Mouse (Mus musculus) embryonic facial prominence, embryonic 15.5 days (tissue): ENCODE results near the gene Sgms1. TPM values are rescaled to one million over a fixed set of nuclear protein-coding genes. Genes with fewer than 3 reads are reported as not detected.

ENCODE experiments used
- ATAC-seq: fragments of 200-750 bp; cut with Nextera tagmentation; 2 replicates; pipeline ENCODE4 v1.8.0; 2017; ENCODE audit warnings: low read depth, moderate TSS enrichment; ENCODE audit not compliant: insufficient number of reproducible peaks, low FRiP score, low TSS enrichment
- H3K27ac ChIP-seq: fragments of 300-500 bp; sonication (generic); replicated peaks from 2 replicates; pipeline ENCODE4 v1.5.1; 2015; ENCODE audit warnings: mild to moderate bottlenecking, inconsistent platforms
- H3K27me3 ChIP-seq: fragments of 300-500 bp; sonication (generic); 2 replicates; pipeline ENCODE4 v1.6.1; 2015; ENCODE audit warnings: inconsistent platforms
- H3K36me3 ChIP-seq: fragments of 300-500 bp; sonication (generic); 2 replicates; pipeline ENCODE4 v1.6.1; 2015; ENCODE audit warnings: mild to moderate bottlenecking, inconsistent platforms
- H3K4me1 ChIP-seq: fragments of 300-500 bp; sonication (generic); 2 replicates; pipeline ENCODE4 v1.6.1; 2015; ENCODE audit warnings: inconsistent platforms
- H3K4me2 ChIP-seq: fragments of 300-500 bp; sonication (generic); replicated peaks from 2 replicates; pipeline ENCODE4 v1.6.1; 2015; ENCODE audit warnings: mild to moderate bottlenecking, inconsistent platforms
- H3K4me3 ChIP-seq: fragments of 300-500 bp; sonication (generic); replicated peaks from 2 replicates; pipeline ENCODE4 v1.5.1; 2015; ENCODE audit warnings: mild to moderate bottlenecking, inconsistent platforms
- H3K9ac ChIP-seq: fragments of 300-500 bp; sonication (generic); 2 replicates; pipeline ENCODE4 v1.6.1; 2015; ENCODE audit warnings: inconsistent platforms
- H3K9me3 ChIP-seq: fragments of 300-500 bp; sonication (generic); replicated peaks from 2 replicates; pipeline ENCODE4 v1.6.1; 2016; ENCODE audit warnings: inconsistent platforms
- WGBS: fragments of 180-500 bp; shearing (Covaris S2); methylation state at CpG from one replicate; pipeline ENCODE4 v1.1.7; 2015; 5-methylcytosine and 5-hydroxymethylcytosine counted together
- polyA plus RNA-seq: library from polyadenylated mRNA; unstranded; fragments of >200 nt; fragmentation: Nextera tagmentation; extraction: Ambion mirVana; gene quantifications from 2 replicates; pipeline ENCODE4 v1.2.1, GENCODE M21; 2015

Sgms1 gene
- polyA plus RNA-seq, 1 experiment from 2014 or later = 38.8 TPM

DNA sequence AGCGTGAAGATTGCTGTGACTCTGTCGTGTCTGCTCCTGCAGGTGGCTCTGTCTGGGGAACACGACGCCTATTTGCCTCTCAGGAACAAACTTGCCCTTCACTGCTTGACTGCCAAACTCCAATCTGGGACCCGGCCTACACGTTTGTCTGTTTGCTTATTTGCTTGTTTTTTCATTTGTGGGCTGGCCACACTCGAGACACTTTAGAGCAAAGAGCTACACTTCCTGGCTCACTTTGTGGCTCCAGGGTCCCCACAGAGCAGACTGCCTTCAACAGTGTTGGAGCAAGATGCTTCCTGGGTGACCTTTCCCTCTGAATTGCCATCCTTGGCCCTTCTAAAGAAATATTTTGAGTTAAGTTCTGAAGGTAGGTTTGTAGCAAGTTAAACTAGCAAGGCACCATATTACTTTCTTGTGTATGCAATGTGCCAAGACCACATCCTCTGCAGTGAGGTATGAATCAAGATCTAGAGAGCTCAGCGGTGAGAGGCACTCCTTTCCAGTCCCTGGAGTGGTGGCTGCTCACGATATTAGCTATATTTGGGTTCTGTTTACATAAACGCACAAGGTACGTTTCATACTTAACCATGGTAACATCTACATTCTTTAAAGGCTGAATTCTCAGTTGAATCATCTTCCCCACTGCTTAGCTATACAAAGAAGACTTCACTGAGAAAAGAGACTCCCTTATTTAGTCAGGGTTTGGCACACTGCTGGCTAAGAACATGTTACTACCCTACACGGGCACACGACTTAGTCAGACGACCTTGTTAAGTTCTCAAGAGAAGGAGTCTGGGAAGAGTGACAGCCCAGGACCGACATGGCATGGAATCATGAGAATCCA, 192.3 kb downstream of the Sgms1 start:
- no peak overlapping the region for H3K27ac ChIP-seq

DNA sequence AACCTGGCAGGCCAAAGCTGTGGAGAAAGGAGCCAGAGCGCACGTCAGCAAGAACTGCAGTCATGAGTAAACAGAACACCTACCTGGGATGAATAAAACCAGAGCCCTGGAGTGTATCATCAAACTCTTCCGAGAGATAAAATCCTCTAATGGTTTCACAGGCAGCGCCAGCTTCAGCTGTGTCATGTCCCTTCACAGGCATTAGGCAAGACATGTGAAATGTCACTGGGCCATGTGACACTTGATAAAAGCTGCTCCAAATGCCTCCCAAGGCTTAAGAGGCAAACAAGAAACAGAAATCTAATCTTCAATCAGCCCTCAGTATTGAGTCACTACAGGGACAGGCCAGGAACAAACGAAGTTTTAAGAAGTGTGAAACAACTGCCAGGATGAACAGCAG, 193.3 kb downstream of the Sgms1 start:
- 0 out of 2 replicates have a peak, but pooled peaks cover 3% of the 10 kb centered on the region for H3K4me1 ChIP-seq
- ATAC-seq = no peak; the same call in 1 of the 2 replicates

More for the DNA sequence above, 192.3 kb downstream of the Sgms1 start:
- Histone ChIP-seq H3K27me3 (no peaks in the 10 kb centered on the region), H3K9me3 (no peaks in the 10 kb centered on the region), H3K4me2 (no peak overlapping the region), H3K4me3 (no peak overlapping the region), H3K9ac (no peak overlapping the region), H3K4me1 (0 out of 2 replicates have a peak, but pooled peaks cover 3% of the 10 kb centered on the region), H3K36me3 (no peaks in the 10 kb centered on the region)
- WGBS = 64% methylated on average over 15 of the region's 15 CpGs
- ATAC-seq = no peak

DNA sequence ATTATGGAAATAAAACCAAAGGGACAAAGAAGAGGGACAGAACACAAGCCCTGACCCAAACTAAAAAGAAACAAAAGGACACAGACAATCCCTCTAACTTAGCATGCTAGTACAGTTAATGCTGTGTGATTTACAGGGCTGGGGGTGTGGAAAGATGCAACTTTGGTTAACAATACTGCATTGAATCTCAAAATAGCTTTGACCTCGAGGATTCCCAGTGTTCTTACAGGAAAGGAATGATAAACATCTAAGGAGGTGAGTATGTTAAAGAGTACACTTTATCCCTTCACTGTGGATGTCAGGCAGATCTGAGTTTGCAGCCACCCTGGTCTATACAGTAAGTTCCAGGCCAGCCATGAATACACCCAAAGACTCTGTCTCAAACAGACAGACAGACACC, 194.7 kb downstream of the Sgms1 start:
- Histone ChIP-seq H3K27ac (no peak overlapping the region), H3K4me3 (no peak overlapping the region), H3K9ac (no peak overlapping the region), H3K4me2 (no peak overlapping the region), H3K9me3 (no peaks in the 10 kb centered on the region), H3K4me1 (0 out of 2 replicates have a peak, but pooled peaks cover 3% of the 10 kb centered on the region), H3K36me3 (no peaks in the 10 kb centered on the region), H3K27me3 (no peaks in the 10 kb centered on the region)
- WGBS = 13% methylated on average over 1 of the region's 1 CpGs
- ATAC-seq = no peak

More for the DNA sequence above, 193.3 kb downstream of the Sgms1 start:
- Histone ChIP-seq H3K4me2 (no peak overlapping the region), H3K9ac (no peak overlapping the region), H3K36me3 (no peaks in the 10 kb centered on the region), H3K4me3 (no peak overlapping the region), H3K27ac (no peak overlapping the region), H3K9me3 (no peaks in the 10 kb centered on the region), H3K27me3 (no peaks in the 10 kb centered on the region)
- 49% methylated on average over 5 of the region's 5 CpGs for WGBS

DNA sequence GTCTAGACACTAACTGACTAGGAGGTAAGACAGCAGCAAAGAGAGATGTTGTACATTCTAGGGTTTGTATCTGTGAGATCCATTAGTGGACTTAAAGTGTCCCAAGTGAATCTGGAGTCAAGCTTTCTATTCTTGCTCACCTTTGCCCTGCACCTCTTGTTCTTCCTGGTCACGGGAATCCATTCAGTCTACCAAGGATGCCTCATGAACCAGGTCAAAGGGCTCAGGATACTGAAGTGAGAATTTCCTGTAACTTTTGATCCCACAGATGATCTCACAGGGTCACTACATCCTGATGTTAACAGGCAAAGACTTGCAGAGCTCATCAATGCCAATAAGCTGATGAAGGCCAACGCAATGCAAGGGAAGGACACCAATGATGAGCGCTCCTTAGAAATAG, 195.4 kb downstream of the Sgms1 start:
- Histone ChIP-seq H3K36me3 (no peaks in the 10 kb centered on the region), H3K4me2 (no peak overlapping the region), H3K9ac (no peak overlapping the region), H3K4me1 (0 out of 2 replicates have a peak, but pooled peaks cover 8% of the 10 kb centered on the region), H3K9me3 (no peaks in the 10 kb centered on the region), H3K4me3 (no peak overlapping the region), H3K27me3 (no peaks in the 10 kb centered on the region), H3K27ac (no peak overlapping the region)
- ATAC-seq = no peak
- 95% methylated on average over 3 of the region's 3 CpGs for WGBS

DNA sequence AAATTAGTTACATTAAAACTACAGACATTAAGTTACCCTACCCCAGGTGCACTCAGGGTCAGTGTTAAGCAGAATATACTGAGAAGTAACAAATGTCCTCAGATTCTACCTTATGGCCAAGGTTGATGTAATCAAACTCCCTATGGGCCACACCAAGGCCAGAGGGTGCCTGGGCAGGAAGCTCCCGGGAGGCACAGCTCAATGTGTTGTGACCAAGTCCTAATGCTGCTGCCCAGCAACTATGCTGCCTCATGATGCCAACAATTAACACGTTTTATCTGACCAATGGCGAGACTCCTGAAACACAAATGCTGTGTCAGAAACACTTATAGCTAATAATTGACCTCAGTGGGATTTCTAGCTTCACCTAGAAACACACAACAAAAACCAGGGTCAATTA, 197.9 kb downstream of the Sgms1 start:
- H3K27ac ChIP-seq = no peak overlapping the region

DNA sequence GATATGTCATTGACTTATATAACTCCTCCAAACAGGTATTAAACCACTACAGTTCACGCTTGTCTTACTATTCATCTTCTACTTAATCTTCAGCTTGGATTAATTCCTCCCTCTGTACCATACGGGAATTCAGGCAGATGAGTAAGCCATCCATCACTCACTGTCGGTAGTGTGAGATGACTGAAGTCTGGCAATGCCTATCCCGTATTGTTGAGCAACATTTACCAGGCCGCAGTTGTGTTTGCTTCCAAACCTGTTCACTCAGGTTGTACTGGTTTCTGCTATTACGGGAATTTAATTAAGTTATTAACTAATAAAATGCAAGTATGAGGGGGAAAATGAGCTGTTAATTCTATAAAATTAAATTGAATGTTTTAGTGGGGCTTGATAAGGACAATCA, 199.6 kb downstream of the Sgms1 start:
- ATAC-seq = no peak
- H3K4me1 ChIP-seq = 0 out of 2 replicates have a peak, but pooled peaks cover 9% of the 10 kb centered on the region
- no peaks in the 10 kb centered on the region for H3K9me3 ChIP-seq
- no peaks in the 10 kb centered on the region for H3K27me3 ChIP-seq
- no peak overlapping the region for H3K9ac ChIP-seq
- H3K4me3 ChIP-seq = no peak overlapping the region
- no peak overlapping the region for H3K4me2 ChIP-seq
- 69% methylated on average over 6 of the region's 6 CpGs for WGBS
- H3K27ac ChIP-seq = no peak overlapping the region
- no peaks in the 10 kb centered on the region for H3K36me3 ChIP-seq

More for the DNA sequence above, 197.9 kb downstream of the Sgms1 start:
- Histone ChIP-seq H3K4me2 (no peak overlapping the region), H3K9me3 (no peaks in the 10 kb centered on the region), H3K36me3 (no peaks in the 10 kb centered on the region), H3K27me3 (no peaks in the 10 kb centered on the region), H3K4me1 (0 out of 2 replicates have a peak, but pooled peaks cover 9% of the 10 kb centered on the region), H3K4me3 (no peak overlapping the region), H3K9ac (no peak overlapping the region)
- WGBS = 91% methylated on average over 3 of the region's 3 CpGs
- ATAC-seq = no peak

DNA sequence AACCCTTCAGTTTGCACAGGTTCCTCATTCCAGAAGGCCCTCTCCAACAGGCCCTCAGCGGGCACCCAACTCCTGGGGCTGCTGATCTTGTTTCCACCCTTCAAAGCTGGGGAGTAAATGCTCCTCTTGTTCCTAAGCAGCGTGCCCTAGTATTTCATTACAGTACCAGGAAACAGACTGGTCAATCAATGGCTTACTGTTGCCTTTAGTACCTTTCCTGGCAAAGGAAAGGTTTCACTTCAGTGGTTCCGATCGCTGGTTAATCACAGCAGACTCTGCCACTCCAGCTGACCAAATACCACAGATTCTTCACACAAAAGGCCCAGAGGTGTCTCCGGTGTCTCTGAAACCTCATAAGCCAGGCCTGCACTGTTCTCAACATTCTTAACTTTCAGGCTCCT, 200.5 kb downstream of the Sgms1 start:
- H3K27ac ChIP-seq = 0 out of 2 replicates have a peak overlapping the region, but pooled peaks have one; percentile 4
- no peak for ATAC-seq
- WGBS = 60% methylated on average over 5 of the region's 5 CpGs

DNA sequence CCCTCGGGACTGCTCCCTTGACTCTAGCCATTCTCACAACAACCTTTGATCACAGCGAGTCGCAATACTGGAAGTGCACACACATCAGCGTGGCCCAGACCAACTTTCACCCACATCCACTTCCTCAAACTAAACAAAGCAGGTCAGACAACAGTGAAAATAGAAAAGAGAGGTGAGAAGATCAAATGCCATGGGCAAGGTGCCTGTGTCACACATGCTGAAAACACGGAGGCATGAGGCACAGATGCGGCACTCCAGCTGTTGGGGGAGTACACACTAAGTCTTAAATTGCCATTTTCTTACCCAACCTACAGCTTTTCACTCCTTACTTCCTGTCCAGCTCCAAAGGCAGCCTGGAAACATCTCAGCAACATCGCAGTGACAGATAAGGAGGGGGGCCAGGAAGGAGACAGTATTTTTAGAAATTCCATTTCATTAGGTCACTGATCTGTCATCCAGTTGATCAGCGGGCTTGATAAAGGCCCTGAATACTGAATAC, 202.9 kb downstream of the Sgms1 start:
- Histone ChIP-seq H3K27ac (no peak overlapping the region), H3K9ac (no peak overlapping the region), H3K4me2 (no peak overlapping the region), H3K9me3 (no peaks in the 10 kb centered on the region), H3K27me3 (no peaks in the 10 kb centered on the region), H3K36me3 (no peaks in the 10 kb centered on the region), H3K4me1 (0 out of 2 replicates have a peak, but pooled peaks cover 9% of the 10 kb centered on the region), H3K4me3 (no peak overlapping the region)
- WGBS = 75% methylated on average over 8 of the region's 8 CpGs
- no peak for ATAC-seq

More for the DNA sequence above, 200.5 kb downstream of the Sgms1 start:
- Histone ChIP-seq H3K9me3 (no peaks in the 10 kb centered on the region), H3K4me3 (no peak overlapping the region), H3K9ac (no peak overlapping the region), H3K4me2 (no peak overlapping the region), H3K4me1 (0 out of 2 replicates have a peak, but pooled peaks cover 9% of the 10 kb centered on the region), H3K27me3 (no peaks in the 10 kb centered on the region), H3K36me3 (no peaks in the 10 kb centered on the region)

DNA sequence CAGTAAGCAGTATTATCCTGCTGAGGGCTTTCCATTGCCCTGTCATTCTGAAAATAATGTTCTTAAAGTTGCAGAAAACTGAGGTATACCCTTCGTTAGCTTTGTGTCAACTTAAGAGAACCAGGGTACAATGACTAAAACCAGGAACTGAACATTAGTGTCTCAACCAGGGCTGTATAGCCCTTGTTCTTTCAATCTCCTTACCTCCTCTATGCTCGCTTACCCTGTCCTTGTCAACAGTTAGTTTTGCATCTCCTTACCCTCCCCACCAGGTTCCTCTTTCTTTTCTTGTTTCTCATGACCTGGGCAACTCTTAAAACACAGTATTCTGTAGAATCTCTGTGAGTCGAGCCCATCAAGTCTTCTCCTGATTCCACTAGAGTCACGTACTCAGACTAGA, 206.5 kb downstream of the Sgms1 start:
- 93% methylated on average over 4 of the region's 4 CpGs for WGBS
- Histone ChIP-seq H3K9me3 (no peaks in the 10 kb centered on the region), H3K27me3 (no peaks in the 10 kb centered on the region), H3K4me3 (no peak overlapping the region), H3K36me3 (0 out of 2 replicates have a peak, but pooled peaks cover 4% of the 10 kb centered on the region), H3K9ac (no peak overlapping the region), H3K27ac (0 out of 2 replicates have a peak overlapping the region, but pooled peaks have one; percentile 2), H3K4me2 (no peak overlapping the region), H3K4me1 (peaks cover 13% of the 10 kb centered on the region; the same call in 1 of the 2 replicates)
- no peak for ATAC-seq

DNA sequence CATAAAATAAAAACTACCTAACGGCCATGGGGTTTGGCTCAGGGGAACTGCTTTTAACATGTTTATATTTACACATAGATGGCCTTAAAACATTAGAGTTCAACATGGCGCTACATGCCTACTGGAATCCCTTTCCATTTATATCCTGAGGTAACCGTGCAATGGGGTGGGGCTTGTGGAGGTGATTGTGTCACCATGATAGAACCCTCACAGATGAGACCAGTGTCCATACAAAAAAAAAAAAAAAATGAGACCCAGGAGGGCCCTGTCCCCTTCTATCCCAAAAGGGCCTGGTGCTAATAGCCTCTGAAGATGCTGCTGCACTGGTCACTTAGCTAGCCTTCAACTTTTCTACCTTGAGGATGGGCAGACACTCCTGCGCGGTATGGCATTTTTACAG, 207.0 kb downstream of the Sgms1 start:
- 84% methylated on average over 5 of the region's 5 CpGs for whole genome bisulfite sequencing
- H3K4me2 ChIP-seq = no peak overlapping the region
- H3K4me3 ChIP-seq = no peak overlapping the region
- H3K27ac ChIP-seq = 0 out of 2 replicates have a peak overlapping the region, but pooled peaks have one; percentile 2
- H3K36me3 ChIP-seq = 0 out of 2 replicates have a peak, but pooled peaks cover 4% of the 10 kb centered on the region
- H3K9me3 ChIP-seq = no peaks in the 10 kb centered on the region
- H3K4me1 ChIP-seq = peaks cover 13% of the 10 kb centered on the region; the same call in 1 of the 2 replicates
- ATAC-seq = no peak
- H3K27me3 ChIP-seq = no peaks in the 10 kb centered on the region
- H3K9ac ChIP-seq = no peak overlapping the region

DNA sequence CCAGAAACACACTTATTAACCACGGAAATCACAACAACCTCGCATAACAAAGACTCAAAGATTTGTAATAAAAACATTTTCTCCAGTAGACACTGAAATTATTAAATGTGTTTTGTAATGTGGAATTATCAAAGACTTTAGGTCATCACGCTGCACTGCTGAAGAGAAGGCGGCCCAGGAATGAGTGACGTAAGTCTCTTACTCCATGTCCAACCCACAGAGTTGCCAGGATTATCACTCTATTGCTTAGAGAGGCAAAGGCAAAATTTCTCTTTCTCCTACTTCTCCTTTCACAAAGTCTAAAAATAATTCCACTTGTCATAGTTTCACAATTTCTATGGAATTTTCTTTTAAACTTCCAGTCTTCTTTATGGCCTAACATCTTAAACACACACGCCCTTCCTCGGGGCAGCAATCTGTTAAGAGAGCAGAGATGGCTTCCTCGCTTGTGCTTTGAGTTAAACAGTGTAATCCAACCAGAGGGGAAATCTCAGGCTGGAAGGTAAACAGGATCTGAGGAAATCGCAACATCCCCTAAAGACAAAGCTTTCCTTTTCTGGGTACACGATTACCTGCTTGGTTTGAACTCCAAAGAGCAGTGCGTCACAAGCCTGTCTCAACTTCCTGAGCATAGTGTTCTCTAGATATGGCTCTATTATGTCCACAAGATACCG, 207.7 kb downstream of the Sgms1 start:
- H3K9ac ChIP-seq = no peak overlapping the region
- no peak for ATAC-seq
- WGBS = 68% methylated on average over 12 of the region's 12 CpGs
- no peak overlapping the region for H3K4me3 ChIP-seq
- no peaks in the 10 kb centered on the region for H3K9me3 ChIP-seq
- peaks cover 13% of the 10 kb centered on the region; the same call in 1 of the 2 replicates for H3K4me1 ChIP-seq
- H3K27ac ChIP-seq = 0 out of 2 replicates have a peak overlapping the region, but pooled peaks have one; percentile 41
- no peak overlapping the region for H3K4me2 ChIP-seq
- no peaks in the 10 kb centered on the region for H3K27me3 ChIP-seq
- H3K36me3 ChIP-seq = 0 out of 2 replicates have a peak, but pooled peaks cover 4% of the 10 kb centered on the region
